Mouse (Mus musculus) adrenal gland (tissue): Measurements from ENCODE around the gene Tspan2.

Experiments
- intact Hi-C: fragments of 180-260 bp; cut with DNase I; formaldehyde crosslinking; loops from one replicate; pipeline ENCODE4 v1.15.1; 2025

Tspan2 gene

DNA sequence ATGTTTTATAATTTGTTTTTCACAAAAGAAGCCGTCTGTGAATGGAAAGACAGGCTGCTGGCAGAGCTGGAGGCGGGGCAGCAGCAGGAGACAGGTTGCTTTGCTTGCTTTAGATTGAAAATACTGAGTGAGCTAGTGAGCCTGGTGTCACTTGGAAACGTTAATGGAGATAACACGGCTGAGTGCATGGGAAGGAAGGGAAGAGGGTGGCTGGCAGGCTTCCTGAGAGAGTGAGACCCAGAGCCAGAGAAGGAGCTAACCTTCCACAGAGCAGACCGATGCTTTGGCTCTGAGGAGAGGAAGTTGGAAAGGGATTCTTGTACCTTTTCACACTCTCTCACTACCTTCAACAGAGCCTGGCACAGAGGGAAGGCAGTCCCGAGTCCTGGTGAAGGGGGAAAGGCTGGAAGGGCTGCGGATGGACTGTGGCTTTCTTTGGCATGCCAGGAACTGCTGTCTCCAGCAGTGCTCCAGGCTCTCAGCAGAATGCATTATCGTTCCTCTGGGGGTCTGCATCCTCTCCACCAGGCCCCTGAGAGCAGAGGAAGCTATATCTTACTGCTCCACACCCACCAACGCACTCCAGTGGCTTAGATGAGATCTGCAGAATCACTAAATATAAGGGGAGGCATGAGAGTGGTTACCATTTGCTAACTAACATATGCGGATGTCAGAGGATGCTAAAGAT is 29.5 kb downstream of the Tspan2 start:
- intact Hi-C loops: no loop called here

DNA sequence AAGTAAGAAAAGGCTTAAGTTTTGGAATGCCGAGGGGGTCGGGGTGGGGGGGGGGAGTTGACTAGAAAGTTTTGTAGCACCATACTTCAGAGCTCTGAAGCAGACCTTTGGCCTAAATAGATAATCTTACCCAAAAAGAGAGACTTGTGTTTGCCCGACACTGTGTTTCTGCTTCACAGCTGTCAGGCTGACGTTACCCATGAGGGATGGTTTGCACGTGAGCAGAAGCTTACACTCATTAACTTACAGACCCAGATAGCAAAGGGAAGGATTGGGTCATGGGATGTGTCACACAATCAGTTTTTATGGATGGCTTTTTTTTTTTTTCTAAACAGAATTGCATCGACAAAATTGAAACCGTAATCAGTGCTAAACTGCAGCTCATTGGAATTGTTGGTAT is 30.5 kb downstream of the Tspan2 start:
- intact Hi-C loops: no loop called here

DNA sequence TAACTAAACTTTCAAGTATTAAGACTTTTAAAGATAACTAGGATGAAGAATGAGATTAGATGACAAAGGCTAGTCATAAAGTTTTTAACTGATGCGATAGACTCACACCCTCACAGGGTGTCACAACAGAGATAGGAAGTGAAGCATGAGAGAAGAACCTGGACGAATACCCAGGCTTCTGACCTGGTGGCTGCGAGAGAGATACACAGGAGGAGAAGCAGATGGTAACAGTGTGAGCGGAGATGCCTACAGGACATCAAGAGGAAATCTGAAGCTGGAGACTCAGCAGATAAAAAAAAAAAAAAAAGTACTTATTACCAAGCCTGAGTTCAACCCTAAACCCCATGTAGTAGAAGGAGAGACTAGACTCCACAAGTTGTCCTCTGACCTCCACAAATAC is 38.7 kb downstream of the Tspan2 start:
- intact Hi-C loops: no loop called here

DNA sequence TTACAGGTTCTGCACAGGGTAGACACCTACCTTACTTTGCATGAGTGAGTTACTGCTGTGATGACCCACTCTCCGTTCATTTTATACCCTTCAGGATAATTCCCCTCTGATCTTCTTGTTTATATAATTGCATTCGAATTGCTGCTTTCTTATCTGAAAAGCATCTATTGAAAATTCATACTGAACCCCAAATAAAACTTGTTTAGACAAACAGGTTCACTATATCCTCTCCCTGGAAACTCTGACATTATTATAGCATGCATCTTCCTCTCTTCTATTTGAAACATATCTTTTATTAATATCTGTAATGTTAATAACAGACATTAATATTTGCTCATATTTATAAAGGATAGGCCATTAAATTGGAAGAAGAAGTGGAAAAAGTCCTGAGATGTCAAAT is 48.3 kb downstream of the Tspan2 start, which contains the start of gene Tshb:
Gene Tshb, minus strand, starts transcription at position 101 of the 400 bp plus-strand sequence.
- intact Hi-C loops: no loop called here

DNA sequence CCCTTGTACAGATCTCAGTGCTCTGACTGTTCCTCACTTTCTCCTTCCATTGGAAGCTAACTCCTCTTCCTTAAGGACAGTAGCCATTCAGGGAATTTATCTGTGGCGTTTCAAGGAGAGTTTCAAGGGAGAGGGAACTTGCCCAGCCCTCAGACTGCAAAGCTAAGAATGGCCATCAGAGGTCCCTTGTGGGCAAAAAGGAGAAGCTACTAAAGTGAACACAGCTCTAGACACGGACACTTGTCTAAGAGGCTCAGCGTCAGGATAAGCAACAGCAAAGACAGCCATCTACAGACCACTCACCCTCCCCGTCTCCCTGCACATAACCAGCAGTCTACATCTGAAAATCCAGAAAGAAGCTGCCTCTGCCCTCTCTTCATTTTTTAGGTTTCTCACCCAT is 53.0 kb downstream of the Tspan2 start:
- intact Hi-C loops: no loop called here

DNA sequence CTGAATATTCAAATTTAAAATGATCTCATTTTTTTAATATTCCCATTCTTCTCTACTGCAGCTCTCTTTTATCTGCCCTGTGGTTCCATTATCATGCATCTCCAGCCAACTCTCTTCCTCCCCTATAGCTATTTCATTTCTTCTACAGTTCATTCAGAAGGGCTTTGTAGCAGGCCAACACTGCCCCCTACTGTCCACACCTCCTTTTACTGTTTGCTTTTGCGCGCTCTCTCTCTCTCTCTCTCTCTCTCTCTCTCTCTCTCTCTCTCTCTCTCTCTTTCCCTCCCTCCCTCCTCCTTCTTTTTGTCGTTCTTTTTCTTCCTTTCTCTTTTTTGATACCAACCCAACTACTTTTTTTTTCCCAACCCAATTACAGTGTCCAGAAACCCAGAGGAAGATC is 69.6 kb downstream of the Tspan2 start:
- intact Hi-C loops: loop anchor here (1.0 to 5.0 kb wide), 2 partner anchors 89 to 557 kb away; no protein-coding TSS in a partner anchor

DNA sequence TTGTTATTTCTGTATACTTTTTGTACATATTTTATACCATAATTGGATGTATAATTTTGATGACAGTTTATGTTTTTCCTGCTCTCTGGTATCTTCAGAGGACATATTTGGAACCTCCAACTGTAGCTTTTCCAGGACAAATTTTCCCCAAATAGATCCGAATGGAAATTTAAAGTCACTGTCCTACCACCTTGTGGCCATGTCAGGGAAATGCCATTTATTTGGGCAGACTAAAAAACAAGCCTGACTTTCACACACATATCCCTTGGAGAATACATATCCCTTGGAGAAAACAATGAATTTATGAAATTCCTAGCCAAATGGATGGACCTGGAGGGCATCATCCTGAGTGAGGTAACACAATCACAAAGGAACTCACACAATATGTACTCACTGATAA is 108.1 kb downstream of the Tspan2 start:
- intact Hi-C loops: no loop called here

DNA sequence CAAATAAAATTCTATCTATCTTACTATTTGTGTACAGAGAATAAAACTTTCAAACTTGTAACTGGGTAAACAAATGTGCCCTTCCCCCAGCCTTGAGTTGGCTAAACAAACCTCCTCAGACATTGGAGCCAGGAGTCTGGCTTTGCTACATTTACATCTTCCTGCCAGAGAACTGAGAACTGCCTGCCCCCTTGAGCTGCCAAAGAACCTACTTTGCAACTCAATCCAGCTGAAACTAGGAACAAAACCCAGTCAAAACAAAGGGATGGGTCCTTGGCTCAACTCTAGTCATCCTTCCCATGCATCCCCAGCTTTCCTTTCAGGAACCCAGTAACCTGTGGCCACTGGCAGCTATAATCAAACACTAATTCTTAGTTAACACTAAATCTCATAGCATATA is 114.3 kb downstream of the Tspan2 start:
- intact Hi-C loops: no loop called here
